Comparison of ENCODE assay signal across 10 mouse cellular contexts in the genomic region with DNA sequence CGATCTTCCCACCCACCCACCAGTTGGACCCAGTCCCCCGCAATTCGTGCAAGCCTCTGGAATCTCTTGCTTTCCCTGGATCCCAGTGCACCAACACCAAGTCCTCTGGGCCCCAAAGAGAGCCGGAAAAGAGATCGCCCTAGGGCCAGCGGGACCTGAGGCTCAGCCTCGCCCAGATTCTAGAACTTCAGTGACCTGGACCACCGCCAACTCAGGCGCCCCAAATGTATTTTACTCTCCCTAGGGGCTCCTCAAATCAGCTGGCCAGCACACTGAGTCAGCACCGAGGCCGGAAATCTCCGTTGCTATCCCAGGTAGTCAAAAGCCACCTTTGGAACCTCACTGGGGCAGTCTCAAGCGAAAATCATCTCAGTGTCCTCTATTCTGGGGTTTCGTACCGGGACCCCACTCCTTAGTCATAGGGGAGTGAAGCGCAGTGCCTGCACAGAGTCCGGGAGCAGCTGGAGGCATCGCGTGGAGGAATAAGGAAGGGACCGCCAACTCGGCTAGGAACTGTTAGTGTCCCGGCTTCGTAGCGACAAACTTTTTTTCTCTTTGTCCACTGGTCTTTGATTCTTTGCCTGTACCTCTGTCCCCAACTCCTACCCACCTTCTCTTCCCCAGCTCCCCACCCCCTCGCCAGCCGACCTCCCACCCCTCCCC. TPM values are rescaled to one million over a fixed set of nuclear protein-coding genes. Genes with fewer than 3 reads are reported as not detected.
DNase-seq lines count a peak whose midpoint lies in the region; ATAC-seq lines count a peak whose summit lies in the region.
"Had no signal": no experiment of that assay in that cellular context is flagged by ENCODE, and none has a peak within 500 bp of the region (broad histone marks: within the 10 kb centered on the region; RNA-seq: fewer than 3 reads in every experiment).

No protein-coding gene starts in this region.

- WGBS in embryonic facial prominence, embryonic 14.5 days: 1% methylated on average over 26 of the region's 26 CpGs
- 1% methylated on average over 26 of the region's 26 CpGs for WGBS in limb, embryonic 13.5 days

- ATAC-seq in embryonic facial prominence, embryonic 14.5 days (ENCODE audit: low read depth): no peak
- no peak for ATAC-seq in limb, embryonic 13.5 days (ENCODE audit: low FRiP score, low read depth)
- no peak for ATAC-seq in monocyte, adult 5-6 weeks (replicated peaks; ENCODE audit: insufficient number of reproducible peaks, low FRiP score, low TSS enrichment, poor library complexity, severe bottlenecking)
- ATAC-seq: Patski had no signal

- H3K9ac ChIP-seq in embryonic facial prominence, embryonic 14.5 days (ENCODE audit: low read depth, low read length): no peak overlapping the region
- H3K9ac ChIP-seq in limb, embryonic 13.5 days: no peak overlapping the region

- H3K36me3 ChIP-seq in embryonic facial prominence, embryonic 14.5 days (ENCODE audit: control insufficient read depth, insufficient read depth, low read length): no peaks in the 10 kb centered on the region
- no peaks in the 10 kb centered on the region for H3K36me3 ChIP-seq in limb, embryonic 13.5 days

- peak overlapping the region; percentile 38 for H3K4me3 ChIP-seq in embryonic facial prominence, embryonic 14.5 days (ENCODE audit: low read depth, low read length)
- peak overlapping the region; percentile 40; the same call in 1 of the 2 replicates for H3K4me3 ChIP-seq in limb, embryonic 13.5 days

- H3K4me1 ChIP-seq in embryonic facial prominence, embryonic 14.5 days (ENCODE audit: control insufficient read depth, insufficient read depth, low read length): peaks cover 5% of the 10 kb centered on the region; the same call in 1 of the 2 replicates
- H3K4me1 ChIP-seq in limb, embryonic 13.5 days: peaks cover 31% of the 10 kb centered on the region

- H3K9me3 ChIP-seq in embryonic facial prominence, embryonic 14.5 days (ENCODE audit: control insufficient read depth, low read length): no peaks in the 10 kb centered on the region
- no peaks in the 10 kb centered on the region; the same call in 1 of the 2 replicates for H3K9me3 ChIP-seq in limb, embryonic 13.5 days

- H3K4me2 ChIP-seq in embryonic facial prominence, embryonic 14.5 days (ENCODE audit: low read depth, low read length): peak overlapping the region; percentile 58
- peak overlapping the region; percentile 60 for H3K4me2 ChIP-seq in limb, embryonic 13.5 days (replicated peaks)

- peaks cover 100% of the 10 kb centered on the region for H3K27me3 ChIP-seq in embryonic facial prominence, embryonic 14.5 days (replicated peaks; ENCODE audit: control insufficient read depth, insufficient read depth, low read length)
- H3K27me3 ChIP-seq in limb, embryonic 13.5 days: peaks cover 100% of the 10 kb centered on the region

- peak; percentile 27 for DNase-seq in kidney, adult 18-20 months
- no peak for DNase-seq in kidney, adult 9 months
- DNase-seq in embryonic facial prominence, embryonic 14.5 days (ENCODE audit: low spot score): no peak
- peak; percentile 67 for DNase-seq in neural tube, embryonic 10.5 days (ENCODE audit: extremely low spot score, low spot score)
- DNase-seq in gastrocnemius, postnatal 25 days: no peak
- DNase-seq in right cerebral cortex, adult 2 months (ENCODE audit: low spot score in 2 of 2): no peak
- DNase-seq: cerebellum, postnatal 14 days had no signal

- H3K27ac ChIP-seq in embryonic facial prominence, embryonic 14.5 days (replicated peaks; ENCODE audit: low read depth, low read length): no peak overlapping the region
- no peak overlapping the region for H3K27ac ChIP-seq in limb, embryonic 13.5 days

RNA-seq across cellular contexts. Expression of a gene that starts 1.8 kb away (rescaled TPM):
- 0.74 and 0.89 TPM in 2 replicates for polyA plus RNA-seq in embryonic facial prominence, embryonic 14.5 days (2014; fragmentation: Nextera tagmentation; extraction: Ambion mirVana)
- polyA plus RNA-seq in limb, embryonic 13.5 days (2015; fragmentation: Nextera tagmentation; extraction: Ambion mirVana): 0.06 TPM in 1 of 2 replicates, not detected in the other
- not detected for total RNA-seq in gastrocnemius, postnatal 25 days (2021)
- total RNA-seq in monocyte, adult 5-6 weeks (2017): not detected in 3 replicates

Comparison
In these comparisons a context has a peak if more than half of its experiments do, and no peak if none do; other contexts are left out.
1. DNase-seq: peak in kidney, adult 18-20 months (single experiment) and neural tube, embryonic 10.5 days (single experiment); none in kidney, adult 9 months (single experiment), embryonic facial prominence, embryonic 14.5 days (single experiment), gastrocnemius, postnatal 25 days (single experiment) and right cerebral cortex, adult 2 months (0 of 2).